In genomic region chr5:34439768-34440167, GRCm38 (mm10) we compare ENCODE assay signal across 14 mouse cellular contexts.
"Had no signal": no experiment of that assay in that cellular context is flagged by ENCODE, and none has a peak within 500 bp of the region (broad histone marks: within the 10 kb centered on the region; RNA-seq: fewer than 3 reads in every experiment).

No protein-coding gene starts in this region.

- H3K4me3 ChIP-seq: limb, embryonic 13.5 days; lung, embryonic 15.5 days; neural tube, embryonic 12.5 days had no signal

- ATAC-seq: intestine, embryonic 16.5 days had no signal

- H3K9me3 ChIP-seq: limb, embryonic 13.5 days; lung, embryonic 15.5 days; neural tube, embryonic 12.5 days had no signal

- H3K27me3 ChIP-seq: limb, embryonic 13.5 days; lung, embryonic 15.5 days; neural tube, embryonic 12.5 days had no signal

- DNase-seq: kidney, adult 2 months; kidney, postnatal 25 days; layer of hippocampus, adult 9-11 months; layer of hippocampus, postnatal 36 days; left cerebral cortex, postnatal 4 days; lung, postnatal 14 days; midbrain, embryonic 14.5 days; thymus, adult 2 months; thymus, postnatal 25 days had no signal

- H3K27ac ChIP-seq: limb, embryonic 13.5 days; lung, embryonic 15.5 days; macrophage; neural tube, embryonic 12.5 days had no signal

- H3K4me1 ChIP-seq: limb, embryonic 13.5 days; lung, embryonic 15.5 days; neural tube, embryonic 12.5 days had no signal

- H3K9ac ChIP-seq: limb, embryonic 13.5 days; lung, embryonic 15.5 days; neural tube, embryonic 12.5 days had no signal

- H3K4me2 ChIP-seq: limb, embryonic 13.5 days; lung, embryonic 15.5 days; neural tube, embryonic 12.5 days had no signal
